ENCODE assay signal across 8 mouse cellular contexts in the genomic region with DNA sequence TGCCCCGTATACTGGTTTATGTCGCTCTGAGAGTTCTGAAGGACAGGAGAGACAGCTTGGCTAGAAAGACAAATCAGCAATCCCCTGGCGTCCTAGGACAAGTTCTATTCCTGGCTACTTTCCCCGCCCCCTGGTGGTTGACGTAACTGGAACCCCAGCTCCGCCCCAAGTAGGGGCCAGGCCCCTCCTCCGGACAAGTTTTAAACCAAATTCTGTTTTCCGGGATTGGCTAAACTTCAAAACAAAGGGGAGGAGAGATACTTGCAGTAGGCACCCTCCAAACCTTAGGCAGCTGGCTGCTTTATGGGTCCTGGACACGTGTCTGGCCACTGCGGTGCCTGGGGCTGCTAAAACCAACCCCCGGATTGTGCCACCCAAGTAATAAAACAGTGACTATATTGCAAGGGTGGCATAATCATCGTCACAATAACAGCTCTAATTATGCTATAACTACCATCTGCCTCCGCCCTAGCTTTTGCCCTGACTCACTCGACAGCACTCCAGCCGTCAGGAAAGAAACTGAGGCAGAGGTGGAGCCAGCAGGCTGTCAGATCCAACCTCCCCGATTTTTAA. TPM values are rescaled to one million over a fixed set of nuclear protein-coding genes. Genes with fewer than 3 reads are reported as not detected.
DNase-seq lines count a peak whose midpoint lies in the region; ATAC-seq lines count a peak whose summit lies in the region.

No protein-coding gene starts in this region.

- H3K9ac ChIP-seq in hindbrain, embryonic 16.5 days (ENCODE audit: low read depth, low read length) = peak overlapping the region; percentile 71

- H3K4me3 ChIP-seq in hindbrain, embryonic 16.5 days (ENCODE audit: low read length) = peak overlapping the region; percentile 75
- peak overlapping the region; percentile 51 for H3K4me3 ChIP-seq in macrophage (ENCODE audit: inconsistent target)

- ATAC-seq in hindbrain, embryonic 16.5 days = peak; percentile 48

- no peaks in the 10 kb centered on the region for H3K9me3 ChIP-seq in hindbrain, embryonic 16.5 days (ENCODE audit: control insufficient read depth, low read length)

- peaks cover 8% of the 10 kb centered on the region; the same call in 1 of the 2 replicates for H3K36me3 ChIP-seq in hindbrain, embryonic 16.5 days (ENCODE audit: control insufficient read depth, insufficient read depth, low read length)
- H3K36me3 ChIP-seq in macrophage (ENCODE audit: inconsistent target) = peaks cover 9% of the 10 kb centered on the region; the same call in 1 of the 2 replicates

- H3K4me1 ChIP-seq in hindbrain, embryonic 16.5 days (ENCODE audit: control insufficient read depth, insufficient read depth, low read depth, low read length) = peaks cover 13% of the 10 kb centered on the region

- H3K27me3 ChIP-seq in hindbrain, embryonic 16.5 days (replicated peaks; ENCODE audit: control insufficient read depth, insufficient read depth, low read length) = no peaks in the 10 kb centered on the region

- peak overlapping the region; percentile 79 for H3K27ac ChIP-seq in hindbrain, embryonic 16.5 days (ENCODE audit: low read depth, low read length)
- H3K27ac ChIP-seq in macrophage = peak overlapping the region; percentile 68

- under 1% methylated on average over 16 of the region's 16 CpGs for WGBS in hindbrain, embryonic 16.5 days
- WGBS in macrophage (ENCODE audit: missing documents) = under 1% methylated on average over 16 of the region's 16 CpGs

- H3K79me2 ChIP-seq in macrophage (ENCODE audit: inconsistent target) = peaks cover 36% of the 10 kb centered on the region

- H3K4me2 ChIP-seq in hindbrain, embryonic 16.5 days (ENCODE audit: low read length) = peak overlapping the region; percentile 73

- DNase-seq in T-cell, adult 2 months (ENCODE audit: low spot score) = peak; percentile 89
- peak; percentile 69 to 75 for DNase-seq in cerebellum, postnatal 4 days (ENCODE audit: low spot score in 2 of 2)
- DNase-seq in gastrocnemius, adult 18-20 months (ENCODE audit: low spot score) = peak; percentile 96
- DNase-seq in left cerebral cortex, adult 18-20 months (ENCODE audit: low spot score in 2 of 2) = peak; percentile 79 to 83
- peak; percentile 82 to 87 for DNase-seq in right cerebral cortex, adult 2 months (ENCODE audit: low spot score in 2 of 2)
- peak; percentile 94 for DNase-seq in urinary bladder, postnatal 14 days (ENCODE audit: low spot score)

RNA-seq across cellular contexts. Expression of a gene that starts 0.7 kb away (rescaled TPM):
- 10 to 100 TPM; 41.0 to 41.4 TPM for total RNA-seq in gastrocnemius, adult 18-20 months (2021)
- 39.6 and 41.0 TPM in 2 replicates for polyA plus RNA-seq in hindbrain, embryonic 16.5 days (2015; fragmentation: Nextera tagmentation; extraction: Ambion mirVana)
- total RNA-seq in left cerebral cortex, adult 18-20 months (2021) = 100 to 1,000 TPM; 102 to 116 TPM
- total RNA-seq in macrophage (2018; cell fraction: chromatin; rRNA removed) = 1,000 to 10,000 TPM in 13 of 26 experiments, 100 to 1,000 TPM in 13; 317 to 1,615 (median 821) TPM
- 100 to 1,000 TPM in 5 of 26 experiments, 10 to 100 TPM in 21; 22.3 to 134 (median 66.4) TPM for total RNA-seq in macrophage (2018; cell fraction: cytosol; rRNA removed)
- 1,000 to 10,000 TPM in 2 of 26 experiments, 100 to 1,000 TPM in 24; 217 to 1,101 (median 381) TPM for total RNA-seq in macrophage (2018; cell fraction: nucleus; rRNA removed)
- 28.2 to 71.1 TPM (median 37.1 TPM) in 3 replicates for polyA plus RNA-seq in macrophage (2018)

RNA-seq across cellular contexts. Expression of a gene that starts 6.8 kb away (rescaled TPM):
- 10 to 100 TPM; 16.6 to 19.3 TPM for total RNA-seq in gastrocnemius, adult 18-20 months (2021)
- polyA plus RNA-seq in hindbrain, embryonic 16.5 days (2015; fragmentation: Nextera tagmentation; extraction: Ambion mirVana) = 22.1 and 23.0 TPM in 2 replicates
- total RNA-seq in left cerebral cortex, adult 18-20 months (2021) = 10 to 100 TPM; 13.5 to 14.3 TPM
- total RNA-seq in macrophage (2018; cell fraction: chromatin; rRNA removed) = 1 to 10 TPM in 24 of 26 experiments, not detected in 2; 1.0 to 9.0 (median 4.4) TPM
- total RNA-seq in macrophage (2018; cell fraction: cytosol; rRNA removed) = 10 to 100 TPM in 21 of 26 experiments, 1 to 10 TPM in 5; 7.3 to 25.4 (median 20.5) TPM
- total RNA-seq in macrophage (2018; cell fraction: nucleus; rRNA removed) = 10 to 100 TPM in 13 of 26 experiments, 1 to 10 TPM in 13; 2.9 to 20.2 (median 9.9) TPM
- polyA plus RNA-seq in macrophage (2018) = 8.1 to 18.8 TPM (median 17.6 TPM) in 3 replicates

RNA-seq across cellular contexts. Expression of a gene that starts 16.2 kb away (rescaled TPM):
- under 1 TPM; 0.47 to 0.57 TPM for total RNA-seq in gastrocnemius, adult 18-20 months (2021)
- polyA plus RNA-seq in hindbrain, embryonic 16.5 days (2015; fragmentation: Nextera tagmentation; extraction: Ambion mirVana) = 54.8 and 62.7 TPM in 2 replicates
- total RNA-seq in left cerebral cortex, adult 18-20 months (2021) = 10 to 100 TPM; 17.9 to 21.9 TPM
- total RNA-seq in macrophage (2018; cell fraction: chromatin; rRNA removed) = 1 to 10 TPM in 20 of 26 experiments, under 1 TPM in 1, not detected in 5; 0.86 to 6.0 (median 3.1) TPM
- total RNA-seq in macrophage (2018; cell fraction: cytosol; rRNA removed) = 1 to 10 TPM; 2.8 to 7.9 (median 4.8) TPM
- 1 to 10 TPM in 24 of 26 experiments, under 1 TPM in 2; 0.92 to 6.7 (median 3.0) TPM for total RNA-seq in macrophage (2018; cell fraction: nucleus; rRNA removed)
- 0.99 to 5.6 TPM (median 1.8 TPM) in 3 replicates for polyA plus RNA-seq in macrophage (2018)

RNA-seq across cellular contexts. Expression of a gene that starts 42.3 kb away (rescaled TPM):
- 10 to 100 TPM; 12.0 to 12.7 TPM for total RNA-seq in gastrocnemius, adult 18-20 months (2021)
- 6.2 and 8.4 TPM in 2 replicates for polyA plus RNA-seq in hindbrain, embryonic 16.5 days (2015; fragmentation: Nextera tagmentation; extraction: Ambion mirVana)
- 1 to 10 TPM; 6.1 to 6.3 TPM for total RNA-seq in left cerebral cortex, adult 18-20 months (2021)
- 10 to 100 TPM in 9 of 26 experiments, 1 to 10 TPM in 17; 3.0 to 17.3 (median 8.2) TPM for total RNA-seq in macrophage (2018; cell fraction: chromatin; rRNA removed)
- 1 to 10 TPM; 2.6 to 7.8 (median 6.1) TPM for total RNA-seq in macrophage (2018; cell fraction: cytosol; rRNA removed)
- total RNA-seq in macrophage (2018; cell fraction: nucleus; rRNA removed) = 10 to 100 TPM in 3 of 26 experiments, 1 to 10 TPM in 23; 2.5 to 18.6 (median 5.2) TPM
- 4.5 to 10.3 TPM (median 5.2 TPM) in 3 replicates for polyA plus RNA-seq in macrophage (2018)

RNA-seq across cellular contexts. Expression of a gene that starts 42.4 kb away (rescaled TPM):
- 1 to 10 TPM; 9.0 to 9.6 TPM for total RNA-seq in gastrocnemius, adult 18-20 months (2021)
- polyA plus RNA-seq in hindbrain, embryonic 16.5 days (2015; fragmentation: Nextera tagmentation; extraction: Ambion mirVana) = 29.0 and 35.7 TPM in 2 replicates
- total RNA-seq in left cerebral cortex, adult 18-20 months (2021) = 10 to 100 TPM; 38.6 to 41.9 TPM
- total RNA-seq in macrophage (2018; cell fraction: chromatin; rRNA removed) = 10 to 100 TPM; 10.7 to 48.4 (median 31.1) TPM
- 10 to 100 TPM; 10.3 to 20.8 (median 15.0) TPM for total RNA-seq in macrophage (2018; cell fraction: cytosol; rRNA removed)
- total RNA-seq in macrophage (2018; cell fraction: nucleus; rRNA removed) = 10 to 100 TPM in 25 of 26 experiments, 1 to 10 TPM in 1; 9.8 to 41.1 (median 20.0) TPM
- 15.0 to 22.0 TPM (median 16.0 TPM) in 3 replicates for polyA plus RNA-seq in macrophage (2018)

Comparison
In these comparisons a context has a peak if more than half of its experiments do, and no peak if none do; other contexts are left out.
1. Peak in every context shown above with its lines: DNase-seq, ATAC-seq, H3K4me3 ChIP-seq and H3K27ac ChIP-seq.
2. RNA of a gene that starts 16.2 kb away (total RNA-seq): 17.9 to 21.9 TPM in left cerebral cortex, adult 18-20 months; 0.47 to 0.57 TPM in gastrocnemius, adult 18-20 months; every median in the first group is over 10 times any median in the second.